Mouse (Mus musculus) bone marrow, adult 2 months (tissue): ENCODE measurements at regions not wholly inside any gene's neighbourhood (a gene's known extent, or its start where the extent isn't known, plus 50 kb on each side); places are given as distances from the start of the nearest gene placed in this dataset.

Experiments
- CTCF ChIP-seq: fragments of 200-500 bp; IDR thresholded peaks from 2 replicates; pipeline ENCODE4 v1.5.1; 2011; ENCODE audit warnings: low read length, control low read depth; ENCODE audit not compliant: control insufficient read depth, insufficient read depth
- POLR2A ChIP-seq: fragments of 200-500 bp; IDR thresholded peaks from 2 replicates; pipeline ENCODE4 v1.6.1; 2011; ENCODE audit warnings: low read depth, mild to moderate bottlenecking, control low read depth, low read length, borderline replicate concordance; ENCODE audit not compliant: control insufficient read depth

GRCm38 (mm10) chr14:46594151-46594550 lies 166.2 kb upstream of the Cdkn3 start:
- TF ChIP-seq CTCF = no peak
- no peak for TF ChIP-seq POLR2A
